Mouse (Mus musculus) heart, embryonic 14.5 days (tissue): ENCODE results near the gene Ehbp1l1. TPM values are rescaled to one million over a fixed set of nuclear protein-coding genes. Genes with fewer than 3 reads are reported as not detected.

ENCODE experiments used
- ATAC-seq: fragments of 200-750 bp; cut with Nextera tagmentation; 2 replicates; pipeline ENCODE4 v1.8.0; 2017; ENCODE audit warnings: low read depth, moderate TSS enrichment; ENCODE audit not compliant: insufficient number of reproducible peaks, insufficient read depth, low FRiP score
- H3K27ac ChIP-seq, 2 experiments: fragments of 200-500 bp in 1 of 2; fragments of 300-500 bp in 1 of 2; sonication (generic) in 1 of 2; replicated peaks in 1 of 2; 2 replicates each; pipeline ENCODE4 v1.5.1; 2012 to 2014; ENCODE audit warnings: low read depth in 2 of 2, low read length in 2 of 2, control low read depth in 1 of 2, mild to moderate bottlenecking in 1 of 2, mixed read lengths in 1 of 2; ENCODE audit not compliant: control insufficient read depth in 1 of 2, insufficient read depth in 1 of 2
- H3K27me3 ChIP-seq: fragments of 300-500 bp; sonication (generic); 2 replicates; pipeline ENCODE4 v1.6.1; 2014; ENCODE audit warnings: mild to moderate bottlenecking, low read length, control low read depth; ENCODE audit not compliant: control insufficient read depth, insufficient read depth
- H3K36me3 ChIP-seq: fragments of 300-500 bp; sonication (generic); 2 replicates; pipeline ENCODE4 v1.6.1; 2014; ENCODE audit warnings: mild to moderate bottlenecking, control low read depth, low read length, mixed read lengths; ENCODE audit not compliant: control insufficient read depth, insufficient read depth
- H3K4me1 ChIP-seq, 2 experiments: fragments of 200-500 bp in 1 of 2; fragments of 300-500 bp in 1 of 2; sonication (generic) in 1 of 2; 2 replicates each; pipeline ENCODE4 v1.6.1; 2012 to 2014; ENCODE audit warnings: low read length in 2 of 2, control low read depth in 1 of 2, mixed read lengths in 1 of 2; ENCODE audit not compliant: control insufficient read depth in 2 of 2, insufficient read depth in 2 of 2
- H3K4me2 ChIP-seq: fragments of 300-500 bp; sonication (generic); 2 replicates; pipeline ENCODE4 v1.6.1; 2014; ENCODE audit warnings: mild to moderate bottlenecking, low read length
- H3K4me3 ChIP-seq, 2 experiments: fragments of 200-500 bp in 1 of 2; fragments of 300-500 bp in 1 of 2; sonication (generic) in 1 of 2; 2 replicates each; pipeline ENCODE4 v1.5.1; 2012 to 2014; ENCODE audit warnings: low read length in 2 of 2, mild to moderate bottlenecking in 2 of 2, control low read depth in 1 of 2, low read depth in 1 of 2, moderate library complexity in 1 of 2; ENCODE audit not compliant: control insufficient read depth in 1 of 2, insufficient read depth in 1 of 2
- H3K9ac ChIP-seq: fragments of 300-500 bp; sonication (generic); 2 replicates; pipeline ENCODE4 v1.6.1; 2014; ENCODE audit warnings: mild to moderate bottlenecking, low read length
- H3K9me3 ChIP-seq: fragments of 300-500 bp; sonication (generic); 2 replicates; pipeline ENCODE4 v1.6.1; 2016; ENCODE audit warnings: low read length, control low read depth; ENCODE audit not compliant: control insufficient read depth
- WGBS: fragments of 180-500 bp; shearing (Covaris S2); extraction: QIAGEN DNeasy Blood & Tissue Kit; methylation state at CpG from one replicate; pipeline ENCODE4 v1.1.7; 2014; 5-methylcytosine and 5-hydroxymethylcytosine counted together
- polyA plus RNA-seq: library from polyadenylated mRNA; unstranded; fragments of >200 nt; fragmentation: Nextera tagmentation; extraction: Ambion mirVana; gene quantifications from 2 replicates; pipeline ENCODE4 v1.2.1, GENCODE M21; 2014

The Ehbp1l1 gene
- polyA plus RNA-seq, 1 experiment from 2014 or later: 66.5 TPM

DNA sequence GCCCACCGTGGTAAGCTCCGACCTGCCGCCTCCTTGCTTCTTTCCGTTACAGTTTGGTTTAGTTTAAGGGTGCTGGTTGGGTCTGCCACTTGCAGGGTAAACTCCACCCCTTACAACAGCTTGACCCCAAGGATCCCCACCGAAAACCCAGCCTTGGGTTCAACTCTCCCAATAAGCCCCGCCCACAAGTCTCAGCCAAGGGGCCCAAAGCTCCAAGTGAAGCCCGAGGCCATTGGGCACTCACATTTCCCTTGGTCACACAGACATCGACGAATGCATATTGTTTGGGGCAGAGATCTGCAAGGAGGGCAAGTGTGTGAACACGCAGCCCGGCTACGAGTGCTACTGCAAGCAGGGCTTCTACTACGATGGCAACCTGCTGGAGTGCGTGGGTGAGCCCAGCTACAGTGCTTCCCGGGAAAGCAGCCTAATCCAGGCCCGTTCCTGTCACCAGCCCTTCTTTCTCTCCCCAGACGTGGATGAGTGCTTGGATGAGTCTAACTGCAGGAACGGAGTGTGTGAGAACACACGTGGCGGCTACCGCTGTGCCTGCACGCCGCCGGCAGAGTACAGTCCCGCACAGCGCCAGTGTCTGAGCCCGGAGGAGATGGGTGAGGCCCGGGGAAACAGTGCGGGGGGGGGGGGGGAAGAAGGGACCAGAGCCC, 30.3 kb upstream of the Ehbp1l1 start:
- no peak overlapping the region for H3K27ac ChIP-seq
- H3K9me3 ChIP-seq: no peaks in the 10 kb centered on the region
- peaks cover 61% of the 10 kb centered on the region for H3K36me3 ChIP-seq
- H3K9ac ChIP-seq: peak overlapping the region; percentile 64
- peak overlapping the region; percentile 66 for H3K4me2 ChIP-seq
- H3K27me3 ChIP-seq: peaks cover 30% of the 10 kb centered on the region
- H3K4me3 ChIP-seq: peak overlapping the region; percentile 18 to 27; a peak in 3 of 4 replicates
- H3K4me1 ChIP-seq: peaks cover 4 to 17% of the 10 kb centered on the region in 2 experiments; a peak in 3 of 4 replicates
- WGBS: 12% methylated on average over 27 of the region's 29 CpGs
- no peak for ATAC-seq

DNA sequence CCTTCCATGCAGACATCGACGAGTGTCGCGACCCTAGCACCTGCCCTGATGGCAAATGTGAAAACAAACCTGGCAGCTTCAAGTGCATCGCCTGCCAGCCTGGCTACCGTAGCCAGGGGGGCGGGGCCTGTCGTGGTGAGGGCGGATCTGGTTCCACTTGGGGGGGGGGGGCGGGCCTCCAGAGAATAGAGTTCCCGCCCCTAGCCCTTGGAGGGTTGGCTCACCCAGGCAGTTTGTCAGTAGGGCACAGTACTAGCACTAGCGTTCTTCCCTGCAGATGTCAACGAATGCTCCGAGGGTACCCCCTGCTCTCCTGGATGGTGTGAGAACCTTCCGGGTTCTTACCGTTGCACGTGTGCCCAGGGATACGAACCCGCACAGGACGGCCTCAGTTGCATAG, 25.6 kb upstream of the Ehbp1l1 start:
- H3K27ac ChIP-seq: no peak overlapping the region
- peaks cover 29% of the 10 kb centered on the region for H3K36me3 ChIP-seq
- H3K4me1 ChIP-seq: peaks cover 2 to 18% of the 10 kb centered on the region in 2 experiments; a peak in 3 of 4 replicates
- H3K4me2 ChIP-seq: no peak overlapping the region
- 11% methylated on average over 20 of the region's 20 CpGs for WGBS
- H3K9me3 ChIP-seq: no peaks in the 10 kb centered on the region
- no peak overlapping the region for H3K9ac ChIP-seq
- no peak overlapping the region for H3K4me3 ChIP-seq
- no peak for ATAC-seq
- H3K27me3 ChIP-seq: peaks cover 56% of the 10 kb centered on the region

DNA sequence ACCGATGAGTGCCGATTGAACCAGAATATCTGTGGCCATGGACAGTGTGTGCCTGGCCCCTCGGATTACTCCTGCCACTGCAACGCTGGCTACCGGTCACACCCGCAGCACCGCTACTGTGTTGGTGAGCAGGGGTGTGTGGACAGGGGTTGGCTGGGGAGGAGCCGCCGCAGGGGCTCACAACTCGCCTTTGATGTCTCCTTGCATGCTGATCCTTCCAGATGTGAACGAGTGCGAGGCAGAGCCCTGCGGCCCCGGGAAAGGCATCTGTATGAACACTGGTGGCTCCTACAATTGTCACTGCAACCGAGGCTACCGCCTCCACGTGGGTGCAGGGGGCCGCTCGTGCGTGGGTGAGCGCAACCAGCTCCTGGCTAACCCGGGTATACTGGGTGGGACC, 24.8 kb upstream of the Ehbp1l1 start:
- peaks cover 59% of the 10 kb centered on the region for H3K27me3 ChIP-seq
- 13% methylated on average over 22 of the region's 22 CpGs for WGBS
- H3K9ac ChIP-seq: no peak overlapping the region
- H3K27ac ChIP-seq: no peak overlapping the region
- H3K4me1 ChIP-seq: peaks cover 10 to 18% of the 10 kb centered on the region in 2 experiments; a peak in 3 of 4 replicates
- H3K9me3 ChIP-seq: no peaks in the 10 kb centered on the region
- peaks cover 29% of the 10 kb centered on the region for H3K36me3 ChIP-seq
- no peak overlapping the region for H3K4me2 ChIP-seq
- ATAC-seq: no peak
- H3K4me3 ChIP-seq: no peak overlapping the region

DNA sequence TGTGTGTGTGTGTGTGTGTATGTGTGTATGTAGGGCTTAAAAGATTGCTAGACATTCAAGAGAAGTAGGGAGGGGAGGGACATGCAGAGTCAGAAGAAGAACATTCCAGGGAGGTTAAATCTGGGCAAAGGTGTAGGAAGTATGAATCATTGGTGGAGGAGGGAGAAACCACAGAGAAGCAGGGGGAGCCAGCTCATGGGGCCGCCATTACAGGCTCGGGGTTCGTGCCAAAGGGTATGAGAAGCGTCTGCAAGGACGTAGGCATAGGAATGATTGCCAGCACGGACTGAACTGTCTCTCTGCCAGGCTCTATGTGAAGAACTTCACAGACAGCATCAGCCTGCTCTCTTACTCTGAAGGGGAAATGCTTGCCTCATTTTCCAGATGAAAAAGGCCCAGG, 23.4 kb upstream of the Ehbp1l1 start:
- Histone ChIP-seq H3K9ac (no peak overlapping the region), H3K36me3 (peaks cover 27% of the 10 kb centered on the region), H3K4me2 (no peak overlapping the region), H3K27ac (no peak overlapping the region), H3K9me3 (no peaks in the 10 kb centered on the region), H3K4me1 (peaks cover 15 to 26% of the 10 kb centered on the region in 2 experiments; a peak in 3 of 4 replicates), H3K4me3 (no peak overlapping the region), H3K27me3 (peaks cover 59% of the 10 kb centered on the region)
- no peak for ATAC-seq
- WGBS: 72% methylated on average over 6 of the region's 6 CpGs

DNA sequence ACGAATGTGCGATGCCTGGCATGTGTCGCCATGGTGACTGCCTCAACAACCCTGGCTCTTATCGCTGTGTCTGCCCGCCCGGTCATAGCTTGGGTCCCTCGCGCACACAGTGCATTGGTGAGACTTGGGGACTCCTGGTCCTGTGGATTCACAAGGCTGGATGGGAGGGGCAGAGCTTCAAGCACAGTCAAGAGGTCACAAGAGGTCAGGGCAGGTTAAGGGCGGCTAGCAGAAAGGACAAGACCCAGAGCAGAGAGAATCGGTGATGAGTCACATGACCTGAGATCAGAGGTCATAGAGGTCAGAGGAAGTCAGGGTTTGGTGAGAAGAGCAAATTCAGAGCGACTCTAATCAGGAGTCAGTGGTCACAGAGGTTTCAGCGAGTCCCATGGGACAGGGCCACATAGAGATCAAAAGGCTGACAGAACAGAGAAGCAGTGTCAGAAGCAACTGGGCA, 20.8 kb upstream of the Ehbp1l1 start:
- H3K27me3 ChIP-seq: peaks cover 42% of the 10 kb centered on the region
- no peak overlapping the region for H3K27ac ChIP-seq
- no peaks in the 10 kb centered on the region for H3K9me3 ChIP-seq
- H3K4me2 ChIP-seq: no peak overlapping the region
- peaks cover 22 to 43% of the 10 kb centered on the region in 2 experiments for H3K4me1 ChIP-seq
- H3K4me3 ChIP-seq: no peak overlapping the region
- ATAC-seq: no peak
- H3K9ac ChIP-seq: no peak overlapping the region
- 28% methylated on average over 12 of the region's 12 CpGs for WGBS
- H3K36me3 ChIP-seq: peaks cover 14% of the 10 kb centered on the region

DNA sequence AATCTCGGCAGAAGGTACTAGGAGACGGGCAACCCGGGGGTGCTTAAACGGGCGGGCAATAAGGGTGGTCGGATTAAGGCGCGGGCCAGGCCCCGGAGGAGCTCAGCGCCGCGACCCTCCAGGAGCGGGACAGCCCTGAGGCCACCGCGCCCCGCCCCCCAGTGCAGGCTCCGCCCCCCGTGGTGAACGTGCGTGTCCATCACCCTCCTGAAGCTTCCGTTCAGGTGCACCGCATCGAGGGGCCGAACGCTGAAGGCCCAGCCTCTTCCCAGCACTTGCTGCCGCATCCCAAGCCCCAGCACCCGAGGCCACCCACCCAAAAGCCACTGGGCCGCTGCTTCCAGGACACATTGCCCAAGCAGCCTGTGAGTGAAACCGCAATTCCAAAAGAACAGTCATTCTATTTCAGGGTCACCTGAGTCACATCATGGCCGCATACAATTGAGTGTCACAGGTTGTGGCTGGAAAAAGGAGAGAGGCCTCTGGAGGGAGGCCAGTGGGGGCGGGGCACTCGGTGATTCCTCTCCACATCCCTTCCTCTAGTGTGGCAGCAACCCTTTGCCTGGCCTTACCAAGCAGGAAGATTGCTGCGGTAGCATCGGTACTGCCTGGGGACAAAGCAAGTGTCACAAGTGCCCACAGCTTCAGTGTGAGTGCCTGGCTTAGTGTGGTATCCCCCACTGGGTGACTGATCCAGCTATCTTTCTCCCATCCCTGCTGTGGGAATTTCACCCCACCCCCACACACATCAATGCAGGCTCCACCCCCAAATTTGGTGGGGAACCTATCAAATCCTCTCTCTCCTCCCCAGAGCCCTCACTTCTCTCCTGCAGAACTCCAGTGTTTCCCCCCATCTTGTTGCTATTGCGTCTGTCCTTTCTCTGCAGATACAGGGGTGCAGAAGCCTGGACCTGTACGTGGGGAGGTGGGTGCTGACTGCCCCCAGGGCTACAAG, 19.9 kb upstream of the Ehbp1l1 start:
- H3K27ac ChIP-seq: no peak overlapping the region
- no peak for ATAC-seq
- H3K9me3 ChIP-seq: no peaks in the 10 kb centered on the region
- H3K4me3 ChIP-seq: peak overlapping the region; percentile 19 to 27
- H3K4me2 ChIP-seq: peak overlapping the region; percentile 62
- peaks cover 14% of the 10 kb centered on the region for H3K36me3 ChIP-seq
- peaks cover 27 to 39% of the 10 kb centered on the region in 2 experiments for H3K4me1 ChIP-seq
- peaks cover 33% of the 10 kb centered on the region for H3K27me3 ChIP-seq
- peak overlapping the region; percentile 63 for H3K9ac ChIP-seq
- WGBS: 10% methylated on average over 31 of the region's 36 CpGs

DNA sequence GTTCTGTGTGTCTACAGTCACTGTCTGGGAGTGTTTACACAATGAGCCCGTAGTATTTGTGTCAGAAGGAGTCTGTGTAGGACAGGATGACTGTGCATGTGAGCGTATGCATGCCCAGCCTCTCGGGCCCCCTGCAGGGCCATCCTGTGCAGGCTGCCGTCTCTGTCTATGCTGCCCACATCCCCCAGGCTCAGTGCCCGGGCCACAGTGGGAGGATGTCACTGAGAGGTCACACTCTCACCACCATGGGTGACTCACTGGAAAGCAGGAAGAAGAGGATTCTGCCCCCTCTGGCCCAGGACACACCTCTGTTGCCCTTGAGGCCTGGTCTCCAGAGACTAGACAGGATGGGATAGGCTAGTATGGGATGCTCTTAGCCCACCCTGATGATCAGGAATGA, 17.5 kb upstream of the Ehbp1l1 start:
- Histone ChIP-seq H3K4me1 (peaks cover 31 to 49% of the 10 kb centered on the region in 2 experiments), H3K4me2 (peak overlapping the region; percentile 93)
- WGBS: 62% methylated on average over 5 of the region's 5 CpGs

More for the DNA sequence above, 17.5 kb upstream of the Ehbp1l1 start:
- no peaks in the 10 kb centered on the region for H3K9me3 ChIP-seq
- 0 out of 2 replicates have a peak, but pooled peaks cover 11% of the 10 kb centered on the region for H3K27me3 ChIP-seq
- ATAC-seq: no peak
- peak overlapping the region; percentile 1 to 74; a peak in 2 of 4 replicates for H3K4me3 ChIP-seq
- H3K9ac ChIP-seq: 0 out of 2 replicates have a peak overlapping the region, but pooled peaks have one; percentile 98
- peaks cover 5% of the 10 kb centered on the region for H3K36me3 ChIP-seq
- no peak overlapping the region for H3K27ac ChIP-seq
